In the genomic region with DNA sequence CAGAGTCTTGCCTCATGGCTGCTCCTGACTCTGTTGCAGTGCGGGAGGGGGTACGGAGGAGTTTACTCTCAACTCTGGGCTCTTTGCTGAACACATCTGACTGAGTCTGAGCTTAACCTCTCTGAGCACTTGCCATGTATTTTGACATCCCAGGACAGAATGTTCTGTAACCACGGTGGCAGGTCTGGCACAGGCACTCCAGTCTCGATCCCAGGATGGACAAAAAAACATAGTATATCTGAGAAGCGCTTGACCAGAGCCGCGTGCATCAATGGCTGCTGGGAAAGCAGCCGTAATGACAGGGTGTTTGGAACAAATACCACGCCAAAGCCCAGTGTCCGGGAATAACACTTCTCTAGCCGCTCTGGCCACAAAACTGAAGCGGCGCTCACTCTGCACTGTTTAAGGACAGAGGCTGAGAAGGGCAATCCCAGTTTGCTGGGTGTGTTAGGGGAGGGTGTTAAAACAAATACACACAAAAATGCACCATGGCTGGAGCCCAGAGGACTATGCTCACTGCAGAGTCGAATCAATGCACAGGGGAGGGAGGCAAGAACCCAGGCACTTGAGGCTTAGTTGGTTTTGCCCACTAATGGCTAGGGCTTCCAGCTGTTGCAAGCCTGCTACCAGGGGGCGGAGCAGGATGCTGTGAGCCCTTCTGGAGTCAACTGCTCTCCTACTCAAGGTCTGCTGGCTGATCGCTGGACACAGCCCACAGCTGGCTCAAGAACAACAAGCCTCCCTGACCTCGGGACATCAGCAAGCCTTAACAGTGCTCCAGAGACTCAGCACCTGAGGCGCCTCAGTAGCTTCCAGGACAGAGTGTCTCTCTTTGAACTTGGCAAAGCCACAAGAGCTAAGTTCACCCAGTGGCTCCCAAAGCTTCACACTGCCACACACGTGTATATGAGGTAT, we compare ENCODE assay signal across 11 mouse cellular contexts. TPM values are rescaled to one million over a fixed set of nuclear protein-coding genes. Genes with fewer than 3 reads are reported as not detected.
DNase-seq lines count a peak whose midpoint lies in the region; ATAC-seq lines count a peak whose summit lies in the region.
"Had no signal": no experiment of that assay in that cellular context is flagged by ENCODE, and none has a peak within 500 bp of the region (broad histone marks: within the 10 kb centered on the region; RNA-seq: fewer than 3 reads in every experiment).

No protein-coding gene starts in this region.

- H3K9me3 ChIP-seq in midbrain, embryonic 11.5 days (ENCODE audit: control insufficient read depth, low read length) = peaks cover 4% of the 10 kb centered on the region; the same call in 1 of the 2 replicates
- H3K9me3 ChIP-seq in midbrain, embryonic 15.5 days = 0 out of 2 replicates have a peak, but pooled peaks cover 4% of the 10 kb centered on the region
- peaks cover 9% of the 10 kb centered on the region; the same call in 1 of the 2 replicates for H3K9me3 ChIP-seq in stomach, embryonic 16.5 days (replicated peaks; ENCODE audit: control insufficient read depth, low read length)
- no peaks in the 10 kb centered on the region for H3K9me3 ChIP-seq in hindbrain, embryonic 11.5 days (ENCODE audit: control insufficient read depth, low read length)
- H3K9me3 ChIP-seq: G1E had no signal

- H3K27me3 ChIP-seq in midbrain, embryonic 11.5 days (ENCODE audit: control insufficient read depth, insufficient read depth, low read length) = no peaks in the 10 kb centered on the region
- H3K27me3 ChIP-seq in midbrain, embryonic 15.5 days (replicated peaks) = no peaks in the 10 kb centered on the region
- H3K27me3 ChIP-seq in stomach, embryonic 16.5 days (ENCODE audit: control insufficient read depth, insufficient read depth, low read length) = no peaks in the 10 kb centered on the region
- H3K27me3 ChIP-seq in hindbrain, embryonic 11.5 days (ENCODE audit: control insufficient read depth, insufficient read depth, low read length) = no peaks in the 10 kb centered on the region
- H3K27me3 ChIP-seq: midbrain, embryonic 12.5 days had no signal

- no peak overlapping the region for H3K9ac ChIP-seq in midbrain, embryonic 11.5 days (ENCODE audit: low read length)
- no peak overlapping the region for H3K9ac ChIP-seq in midbrain, embryonic 15.5 days
- H3K9ac ChIP-seq in stomach, embryonic 16.5 days (ENCODE audit: low read length) = no peak overlapping the region
- H3K9ac ChIP-seq in hindbrain, embryonic 11.5 days (ENCODE audit: low read depth, low read length) = no peak overlapping the region
- H3K9ac ChIP-seq: midbrain, embryonic 12.5 days had no signal

- no peak overlapping the region for H3K27ac ChIP-seq in midbrain, embryonic 11.5 days (ENCODE audit: low read depth, low read length)
- H3K27ac ChIP-seq in midbrain, embryonic 15.5 days = no peak overlapping the region
- peak overlapping the region; percentile 9; the same call in 1 of the 2 replicates for H3K27ac ChIP-seq in stomach, embryonic 16.5 days (ENCODE audit: low read length)
- no peak overlapping the region for H3K27ac ChIP-seq in hindbrain, embryonic 11.5 days (ENCODE audit: low read depth, low read length)
- H3K27ac ChIP-seq: hindbrain, postnatal 0 days; midbrain, embryonic 12.5 days had no signal

- H3K36me3 ChIP-seq in midbrain, embryonic 11.5 days (ENCODE audit: control insufficient read depth, insufficient read depth, low read length) = no peaks in the 10 kb centered on the region
- H3K36me3 ChIP-seq in midbrain, embryonic 15.5 days (replicated peaks) = no peaks in the 10 kb centered on the region
- no peaks in the 10 kb centered on the region for H3K36me3 ChIP-seq in stomach, embryonic 16.5 days (ENCODE audit: control insufficient read depth, insufficient read depth, low read length)
- no peaks in the 10 kb centered on the region for H3K36me3 ChIP-seq in hindbrain, embryonic 11.5 days (ENCODE audit: control insufficient read depth, insufficient read depth, low read length)
- H3K36me3 ChIP-seq: G1E; midbrain, embryonic 12.5 days had no signal

- peak; percentile 70 for DNase-seq in midbrain, embryonic 11.5 days (ENCODE audit: low spot score, missing footprints)
- DNase-seq in heart, adult 9 months (ENCODE audit: low spot score in 2 of 2) = peak; percentile 84 to 87
- DNase-seq in kidney, postnatal 10 days = peak; percentile 42
- no peak for DNase-seq in layer of hippocampus, adult 8-10 months (ENCODE audit: low spot score in 2 of 2)
- no peak for DNase-seq in hindbrain, embryonic 11.5 days (ENCODE audit: low spot score)
- no peak for DNase-seq in cerebellum, adult 9-10 months

- H3K4me2 ChIP-seq in midbrain, embryonic 11.5 days = no peak overlapping the region
- no peak overlapping the region for H3K4me2 ChIP-seq in midbrain, embryonic 15.5 days
- no peak overlapping the region for H3K4me2 ChIP-seq in stomach, embryonic 16.5 days (ENCODE audit: low read depth, low read length)
- no peak overlapping the region for H3K4me2 ChIP-seq in hindbrain, embryonic 11.5 days (replicated peaks; ENCODE audit: low read depth, low read length)
- H3K4me2 ChIP-seq: midbrain, embryonic 12.5 days had no signal

- no peaks in the 10 kb centered on the region for H3K4me1 ChIP-seq in midbrain, embryonic 11.5 days (ENCODE audit: control insufficient read depth, insufficient read depth, low read length)
- no peaks in the 10 kb centered on the region for H3K4me1 ChIP-seq in midbrain, embryonic 15.5 days
- peaks cover 16% of the 10 kb centered on the region for H3K4me1 ChIP-seq in stomach, embryonic 16.5 days (ENCODE audit: control insufficient read depth, insufficient read depth, low read length)
- H3K4me1 ChIP-seq in hindbrain, embryonic 11.5 days (replicated peaks; ENCODE audit: control insufficient read depth, insufficient read depth, low read length) = no peaks in the 10 kb centered on the region
- H3K4me1 ChIP-seq: midbrain, embryonic 12.5 days had no signal

- WGBS in midbrain, embryonic 11.5 days = 73% methylated on average over 19 of the region's 19 CpGs
- 72% methylated on average over 19 of the region's 19 CpGs for WGBS in midbrain, embryonic 15.5 days
- 42% methylated on average over 19 of the region's 19 CpGs for WGBS in stomach, embryonic 16.5 days
- 74% methylated on average over 19 of the region's 19 CpGs for WGBS in hindbrain, embryonic 11.5 days

- ATAC-seq in midbrain, embryonic 11.5 days (ENCODE audit: low FRiP score) = no peak
- ATAC-seq in midbrain, embryonic 15.5 days (replicated peaks) = no peak
- ATAC-seq in stomach, embryonic 16.5 days (ENCODE audit: insufficient read depth, low FRiP score) = peak; percentile 56; the same call in 1 of the 2 replicates
- no peak for ATAC-seq in hindbrain, embryonic 11.5 days (ENCODE audit: low FRiP score)
- ATAC-seq: hindbrain, postnatal 0 days had no signal

- no peak overlapping the region for H3K4me3 ChIP-seq in midbrain, embryonic 11.5 days (ENCODE audit: low read depth, low read length)
- no peak overlapping the region for H3K4me3 ChIP-seq in midbrain, embryonic 15.5 days
- H3K4me3 ChIP-seq in stomach, embryonic 16.5 days (replicated peaks; ENCODE audit: low read length) = no peak overlapping the region
- H3K4me3 ChIP-seq in hindbrain, embryonic 11.5 days (ENCODE audit: low read depth, low read length) = no peak overlapping the region
- H3K4me3 ChIP-seq: midbrain, embryonic 12.5 days had no signal

RNA-seq across cellular contexts. Expression of a gene that starts 23.0 kb away (rescaled TPM):
- polyA plus RNA-seq in midbrain, embryonic 11.5 days (2014; fragmentation: Nextera tagmentation; extraction: Ambion mirVana) = 5.8 and 7.4 TPM in 2 replicates
- polyA plus RNA-seq in midbrain, embryonic 15.5 days (2015; fragmentation: Nextera tagmentation; extraction: Ambion mirVana) = 18.1 and 18.2 TPM in 2 replicates
- polyA plus RNA-seq in stomach, embryonic 16.5 days (2015; fragmentation: Nextera tagmentation; extraction: Ambion mirVana) = 6.3 and 8.4 TPM in 2 replicates
- total RNA-seq in layer of hippocampus, adult 8-10 months (2022) = 100 to 1,000 TPM; 107 to 123 (median 114) TPM
- polyA plus RNA-seq in hindbrain, embryonic 11.5 days (2014; fragmentation: Nextera tagmentation; extraction: Ambion mirVana) = 5.2 and 6.3 TPM in 2 replicates
- polyA plus RNA-seq: G1E had no signal

Comparison
In these comparisons a context has a peak if more than half of its experiments do, and no peak if none do; other contexts are left out.
1. DNase-seq: peak in midbrain, embryonic 11.5 days (single experiment), heart, adult 9 months (2 of 2) and kidney, postnatal 10 days (single experiment); none in layer of hippocampus, adult 8-10 months (0 of 2), hindbrain, embryonic 11.5 days (single experiment) and cerebellum, adult 9-10 months (single experiment).